Mouse (Mus musculus): Measurements from ENCODE around the gene Card6. TPM values are rescaled to one million over a fixed set of nuclear protein-coding genes. Genes with fewer than 3 reads are reported as not detected.
A peak's percentile ranks its signal among the peaks of the same experiment; 100 is the strongest.
"Not testable (repeated sequence)": the region's sequence is repeated elsewhere in the genome, so short reads cannot be mapped to it uniquely, and the experiment has no call there.

Card6 gene
- total RNA-seq, 2 experiments from 2014 or later = 2.2 TPM

DNA sequence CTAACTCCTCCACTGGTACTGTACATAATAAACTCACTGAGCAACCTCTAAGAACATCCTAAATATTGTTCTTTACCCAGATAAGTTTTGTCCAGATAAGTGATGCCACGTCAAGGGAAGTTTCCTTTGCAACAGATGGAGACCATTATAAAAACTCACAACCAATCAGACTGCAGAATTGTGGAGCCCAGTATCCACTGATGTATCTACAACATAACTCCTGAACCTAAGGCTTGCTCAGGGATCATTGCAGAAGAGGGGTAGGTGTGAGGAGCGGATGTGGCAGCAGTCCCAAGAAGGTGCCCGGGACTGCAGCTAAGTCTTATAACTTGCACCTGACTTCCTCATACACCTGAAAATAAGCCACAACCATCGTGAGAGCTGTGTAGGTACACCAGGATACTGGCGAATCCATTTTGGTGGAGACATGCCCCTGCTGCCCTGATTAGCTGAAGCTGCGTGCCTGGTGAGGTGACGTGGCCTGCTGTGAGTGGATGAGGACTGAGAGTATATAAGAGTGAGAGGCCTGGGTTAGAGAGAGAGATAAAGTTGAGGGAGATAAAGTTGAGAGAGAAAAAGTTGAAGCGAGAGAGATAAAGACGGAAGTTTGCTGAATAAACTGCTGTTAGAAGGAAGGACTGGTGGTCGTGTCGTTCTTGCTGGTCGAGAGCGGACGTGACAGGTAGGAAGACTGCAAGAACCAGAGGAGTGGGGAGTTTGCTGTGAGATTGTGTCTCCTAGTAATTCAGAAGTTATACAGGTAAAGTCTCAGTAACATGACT, 22.7 kb upstream of the Card6 start:
- intact Hi-C loops (cut with DNase I) = not testable (repeated sequence)

DNA sequence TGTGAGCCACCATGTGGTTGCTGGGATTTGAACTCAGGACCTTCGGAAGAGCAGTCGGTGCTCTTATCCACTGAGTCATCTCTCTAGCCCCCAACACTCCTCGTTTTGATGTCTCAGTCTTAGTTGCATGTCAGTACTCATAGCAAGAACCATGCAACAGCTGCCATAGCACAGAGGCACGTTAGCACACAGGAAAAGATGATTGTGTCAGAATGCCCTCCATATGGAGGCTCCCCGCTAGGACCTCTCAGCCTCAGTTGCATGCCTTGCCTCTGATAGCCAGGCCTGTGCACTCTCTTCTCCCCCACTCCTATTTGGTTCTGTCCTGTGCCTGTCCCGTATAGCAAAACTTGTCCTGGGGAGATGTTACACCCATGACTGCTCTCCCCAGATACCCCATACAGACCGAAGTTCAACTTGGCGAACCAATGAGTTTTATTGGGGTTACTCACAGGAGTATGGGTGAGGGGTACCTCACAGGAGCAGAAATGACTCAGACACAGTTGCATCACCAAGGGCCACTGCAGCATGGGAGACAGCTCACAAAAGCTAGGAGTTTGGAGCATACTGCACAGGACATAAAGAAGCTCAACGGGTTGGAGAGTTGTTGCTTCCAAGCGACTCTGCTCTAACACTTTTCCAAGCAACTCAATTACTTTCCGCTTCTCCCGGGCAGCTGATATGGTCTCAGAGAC, 20.9 kb upstream of the Card6 start:
- no peak for DNase-seq
- intact Hi-C loops (cut with DNase I) = no loop called here

More for the DNA sequence above, 22.7 kb upstream of the Card6 start:
- DNase-seq = not testable (repeated sequence)

DNA sequence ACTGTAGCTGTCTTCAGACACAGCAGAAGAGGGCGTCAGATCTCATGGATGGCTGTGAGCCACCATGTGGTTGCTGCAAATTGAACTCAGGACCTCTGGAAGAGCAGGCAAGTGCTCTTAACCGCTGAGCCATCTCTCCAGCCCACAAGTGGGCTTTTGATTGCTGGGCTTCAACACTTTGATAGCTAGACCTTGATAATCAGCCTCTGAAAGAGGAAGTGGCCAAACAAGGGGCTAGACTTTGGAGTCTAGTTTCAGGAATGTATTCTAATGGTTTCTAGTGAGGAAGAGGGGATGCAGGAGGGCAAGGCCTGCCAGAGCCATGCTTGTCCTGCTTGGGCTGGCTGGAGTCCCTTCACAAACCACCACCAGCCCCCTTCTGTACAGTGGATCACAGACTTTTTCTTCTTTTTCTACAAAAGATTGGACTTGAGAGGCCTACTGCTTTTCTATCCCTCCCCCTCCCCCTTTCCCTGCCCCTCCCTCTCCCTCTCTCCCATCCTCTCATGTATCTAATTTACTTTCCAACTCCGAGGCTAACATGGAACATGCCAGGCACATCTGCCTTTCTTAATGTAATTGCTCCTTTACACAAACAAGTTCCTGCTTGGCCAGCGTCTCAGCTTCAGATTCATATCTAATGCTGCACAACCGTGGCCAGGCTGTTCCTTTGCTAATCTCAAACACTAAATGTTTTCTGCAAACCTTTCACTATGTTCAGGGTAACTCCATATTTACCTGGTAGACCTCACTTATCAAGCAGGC, 20.0 kb upstream of the Card6 start:
- intact Hi-C loops (cut with DNase I) = no loop called here
- no peak for DNase-seq

DNA sequence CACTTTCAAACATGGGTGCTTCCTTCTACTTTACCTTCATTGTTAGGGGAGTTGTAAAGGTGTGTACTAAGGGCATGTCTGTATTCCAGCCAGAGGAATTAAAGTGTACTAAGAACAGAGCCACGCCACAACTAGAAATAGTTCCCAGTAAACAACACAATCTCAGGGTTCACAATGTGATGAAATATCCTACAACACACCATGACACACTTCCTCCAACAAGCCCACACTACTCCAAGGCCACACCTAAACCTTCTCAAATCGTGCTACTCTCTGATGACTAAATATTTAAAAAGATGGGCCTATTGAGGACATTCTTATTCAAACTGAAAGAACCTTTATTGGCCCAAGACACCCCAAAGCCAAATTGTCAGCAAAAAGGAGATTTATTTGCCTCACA, 19.1 kb upstream of the Card6 start:
- intact Hi-C loops (cut with DNase I) = no loop called here
- no peak for DNase-seq

- intact Hi-C loops (cut with DNase I) = no loop called here
- DNase-seq = no peak
Measured at GRCm38 (mm10) chr15:5126456-5126855, 18.1 kb upstream of the Card6 start.

DNA sequence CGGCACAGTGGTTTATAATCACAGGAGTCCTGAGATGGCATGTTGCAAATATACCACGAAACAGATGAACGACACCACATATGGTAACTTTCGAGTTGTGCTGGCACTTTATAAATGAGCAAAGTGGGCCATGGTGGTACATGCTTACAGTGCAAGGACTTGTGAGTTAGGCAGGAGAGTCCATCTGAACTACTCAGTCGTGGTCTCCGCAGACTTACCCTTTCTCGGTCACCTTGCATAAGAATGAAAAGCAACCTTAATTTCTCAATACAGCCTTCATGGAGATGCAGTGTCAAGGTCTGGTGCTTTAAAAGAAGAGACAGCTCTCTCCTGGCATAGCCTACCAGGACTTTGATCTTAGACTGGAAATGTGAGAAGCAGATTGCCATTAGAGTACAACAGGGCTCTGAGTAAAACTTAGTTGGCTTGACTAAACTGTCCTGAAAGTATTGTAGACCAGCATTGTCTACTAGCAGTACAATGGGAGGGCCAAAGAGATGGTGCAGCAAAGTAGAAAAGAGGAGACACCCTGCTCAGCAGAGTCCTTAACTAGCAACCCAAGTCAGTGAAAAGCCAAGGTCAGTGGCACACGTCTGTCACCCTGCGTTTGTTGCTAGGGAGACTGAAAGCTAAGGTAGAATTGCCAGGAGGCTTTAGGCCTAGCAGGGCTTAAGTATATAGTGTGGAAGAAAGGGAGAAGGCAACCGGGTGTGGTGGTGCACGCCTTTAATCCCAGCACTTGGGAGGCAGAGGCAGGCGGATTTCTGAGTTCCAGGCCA, 13.4 kb upstream of the Card6 start:
- DNase-seq = no peak
- intact Hi-C loops (cut with DNase I) = no loop called here

DNA sequence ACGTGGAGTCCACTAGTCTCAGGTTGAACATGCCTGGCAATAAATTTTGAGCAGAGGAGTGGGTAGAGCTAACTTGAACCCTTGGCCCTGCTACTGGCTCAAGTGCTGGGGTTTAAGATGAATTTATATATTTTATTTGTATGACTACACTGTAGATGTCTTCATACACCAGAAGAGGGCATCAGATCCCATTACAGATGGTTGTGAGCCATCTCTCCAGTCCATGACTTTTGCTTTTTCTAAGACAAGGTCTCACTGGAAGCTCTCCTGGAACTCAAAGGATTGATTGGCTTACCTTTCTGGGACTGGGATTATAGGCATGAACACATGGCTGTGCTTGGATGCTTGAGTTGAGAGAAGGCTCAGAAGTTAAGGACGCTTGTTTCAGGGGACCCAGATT, 11.4 kb upstream of the Card6 start:
- no peak for DNase-seq
- intact Hi-C loops (cut with DNase I) = loop anchor here (2.0 kb wide), 1 partner anchor 63 kb away; no protein-coding TSS in a partner anchor

DNA sequence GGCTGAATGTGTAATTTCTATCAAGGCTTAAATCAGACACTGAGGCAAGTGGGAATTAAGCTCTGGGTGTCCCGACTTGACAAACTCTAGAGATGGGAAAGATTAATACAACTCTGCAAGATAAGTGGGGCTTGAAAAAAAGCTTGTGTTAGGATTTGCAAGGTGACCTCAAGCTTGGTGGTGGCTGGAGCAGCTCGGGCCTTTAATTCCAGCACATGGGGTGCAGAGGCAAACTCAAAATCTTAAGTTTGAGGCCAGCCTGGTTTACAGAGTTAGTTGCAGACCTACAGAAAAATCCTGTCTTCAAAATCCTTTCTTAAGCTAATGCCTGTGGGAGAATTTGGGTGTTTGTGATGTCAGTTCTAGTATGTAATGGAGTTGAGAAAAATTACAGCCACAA, 10.9 kb upstream of the Card6 start:
- intact Hi-C loops (cut with DNase I) = loop anchor here (2.0 kb wide), 1 partner anchor 64 kb away; no protein-coding TSS in a partner anchor
- no peak for DNase-seq

DNA sequence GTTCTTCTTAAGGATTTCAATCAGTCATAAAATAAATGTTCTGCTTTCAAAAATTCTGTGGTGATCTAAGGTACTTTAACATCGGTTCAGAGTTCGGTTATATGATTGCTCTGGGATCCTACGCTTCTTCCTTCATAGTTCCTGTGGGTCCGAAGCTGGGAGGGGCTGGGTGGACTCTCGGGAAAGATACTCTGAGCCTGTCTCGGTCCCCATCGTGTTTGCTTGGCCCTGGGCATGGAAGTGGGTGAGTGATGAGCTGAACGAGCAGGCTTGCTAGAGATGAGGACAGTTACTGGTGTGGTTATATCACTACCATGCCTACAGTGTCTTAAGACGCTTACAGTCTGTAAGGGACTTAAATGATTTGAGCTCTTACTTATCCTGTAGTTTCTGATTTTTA, 10.3 kb upstream of the Card6 start:
- DNase-seq = no peak
- intact Hi-C loops (cut with DNase I) = loop anchor here (2.0 kb wide), 1 partner anchor 64 kb away; no protein-coding TSS in a partner anchor

DNA sequence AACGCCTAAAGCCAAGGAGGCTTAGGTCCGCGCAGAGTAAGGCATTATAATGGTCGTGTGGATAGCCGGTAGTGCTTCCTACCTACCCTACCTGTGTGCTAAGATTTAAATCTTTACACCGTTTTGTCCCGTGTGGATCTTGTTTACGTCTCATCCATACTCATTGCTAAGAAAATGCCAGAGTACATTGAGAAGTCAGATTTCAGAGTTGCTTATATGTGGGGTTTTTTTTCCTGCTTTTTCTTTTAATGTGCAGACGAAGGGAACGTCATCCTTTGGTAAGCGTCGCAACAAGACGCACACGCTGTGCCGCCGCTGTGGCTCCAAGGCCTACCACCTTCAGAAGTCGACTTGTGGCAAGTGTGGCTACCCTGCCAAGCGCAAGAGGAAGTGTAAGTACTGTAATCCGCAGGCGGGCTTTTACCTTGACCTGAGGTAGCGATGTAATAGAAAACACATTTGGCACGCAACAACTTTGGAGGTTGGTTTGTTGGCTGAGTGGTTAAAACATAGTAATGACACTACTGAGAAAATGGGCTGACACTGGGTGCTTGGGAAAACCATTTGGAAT, 8.8 kb upstream of the Card6 start:
- DNase-seq = no peak
- intact Hi-C loops (cut with DNase I) = no loop called here

GRCm38 (mm10) chr15:5116270-5117030, 8.1 kb upstream of the Card6 start, which contains the start of gene Rpl37:
Gene Rpl37 (plus strand): TSS chr15:5116645.
- peak; percentile 96 to 99 for DNase-seq
- intact Hi-C loops (cut with DNase I) = no loop called here

DNA sequence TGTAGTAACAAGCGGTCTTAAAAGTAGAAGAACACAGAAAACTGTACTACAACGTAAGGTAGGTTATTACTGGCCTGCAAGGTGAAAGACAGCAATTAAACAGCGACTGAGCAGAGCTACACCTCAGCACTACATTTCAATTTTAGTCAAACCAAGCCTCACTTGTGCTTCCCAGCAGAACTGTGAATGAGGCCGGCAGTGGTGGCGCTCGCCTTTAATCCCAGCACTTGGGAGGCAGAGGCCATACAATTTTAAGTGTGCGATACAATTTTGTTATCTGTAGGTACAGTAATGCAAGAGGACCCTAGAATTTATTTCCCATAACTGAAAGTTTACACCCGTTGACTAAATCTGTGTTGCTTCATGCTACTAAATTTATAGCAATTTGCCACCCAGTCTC, 6.8 kb upstream of the Card6 start:
- intact Hi-C loops (cut with DNase I) = no loop called here

DNA sequence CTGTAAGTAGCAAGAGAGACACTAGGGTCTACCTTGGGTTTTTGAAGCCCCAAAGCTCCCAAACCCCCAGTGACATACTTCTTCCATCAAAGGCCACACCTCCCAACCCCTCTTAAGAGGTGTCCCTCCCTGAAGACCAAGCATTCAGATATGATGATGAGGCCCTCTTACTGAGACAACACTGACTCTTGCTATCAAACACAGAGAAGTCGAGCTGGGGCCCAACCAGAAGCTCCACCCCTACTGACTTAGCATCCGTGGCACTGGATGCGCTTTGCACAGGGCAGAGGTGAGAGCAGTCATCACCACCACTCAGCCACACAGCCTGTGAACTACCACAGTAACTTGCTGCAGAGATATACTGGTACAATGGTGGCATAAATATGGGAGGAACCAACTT, 4.3 kb upstream of the Card6 start:
- intact Hi-C loops (cut with DNase I) = no loop called here

More for the DNA sequence above, 6.8 kb upstream of the Card6 start:
- DNase-seq = no peak

DNA sequence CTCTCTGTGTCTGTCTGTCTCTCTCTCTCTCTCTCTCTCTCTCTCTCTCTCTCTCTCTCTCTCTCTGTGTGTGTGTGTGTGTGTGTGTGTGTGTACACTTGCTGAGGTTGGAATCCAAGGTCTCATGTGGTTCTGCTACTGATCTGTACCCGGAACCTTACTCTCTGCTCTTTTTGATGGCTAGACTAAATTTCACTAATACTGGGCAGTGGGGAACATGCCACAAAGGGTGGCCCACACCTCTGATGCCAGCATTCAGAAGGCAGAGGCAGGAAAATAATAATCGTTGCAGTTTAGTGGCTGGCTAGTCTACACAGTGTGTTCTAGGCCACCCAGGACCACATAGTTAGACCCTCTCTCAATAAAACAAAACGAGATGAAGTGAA, 309 bp upstream of the Card6 start:
- no peak for DNase-seq

More for the DNA sequence above, 4.3 kb upstream of the Card6 start:
- DNase-seq = no peak

GRCm38 (mm10) chr15:5106293-5106692, 2.0 kb downstream of the Card6 start:
- DNase-seq = no peak
- intact Hi-C loops (cut with DNase I) = no loop called here

More for the DNA sequence above, 309 bp upstream of the Card6 start:
- intact Hi-C loops (cut with DNase I) = no loop called here

DNA sequence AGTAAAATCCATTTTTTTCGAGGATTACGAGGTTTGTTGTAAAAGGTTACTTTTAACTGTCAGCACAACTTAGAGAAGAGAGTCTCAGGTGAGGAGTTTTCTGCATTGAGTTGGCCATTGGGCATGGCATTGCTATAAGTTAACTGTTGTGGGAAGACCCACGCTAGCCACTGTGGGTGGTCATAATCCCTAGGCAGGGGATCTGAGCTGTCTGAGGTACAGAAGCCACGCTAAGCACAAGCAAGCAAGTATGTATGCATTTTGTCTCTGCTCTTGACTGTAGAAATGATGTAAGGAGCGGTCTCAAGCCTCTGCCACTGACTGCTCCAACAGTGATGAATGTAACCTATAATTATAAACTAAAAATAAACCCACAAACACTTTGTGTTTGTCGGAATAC, 2.4 kb downstream of the Card6 start:
- intact Hi-C loops (cut with DNase I) = no loop called here
- DNase-seq = no peak

- intact Hi-C loops (cut with DNase I) = no loop called here
Measured at GRCm38 (mm10) chr15:5102312-5102711, 6.0 kb downstream of the Card6 start.

DNA sequence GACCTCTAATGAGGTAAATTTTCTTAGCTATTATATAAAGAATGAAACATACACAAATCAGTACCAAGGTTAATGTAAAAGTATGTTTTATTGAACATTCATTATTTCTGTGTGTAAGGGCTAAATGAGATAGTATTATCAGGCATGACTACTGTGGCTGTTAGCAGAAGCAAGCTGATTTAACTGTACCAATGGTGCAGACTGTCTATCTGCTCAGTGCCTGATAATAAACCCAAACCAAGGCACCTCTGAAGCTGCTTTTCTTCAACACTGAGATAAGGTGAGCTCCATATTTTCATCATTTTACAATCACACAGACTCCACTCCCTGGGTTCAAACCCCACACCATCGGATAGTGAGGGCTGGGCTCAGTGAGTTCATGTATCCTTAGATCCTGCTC, 11.0 kb downstream of the Card6 start:
- intact Hi-C loops (cut with DNase I) = no loop called here
- DNase-seq = no peak

More at GRCm38 (mm10) chr15:5102312-5102711, 6.0 kb downstream of the Card6 start:
- no peak for DNase-seq
